Mouse (Mus musculus) kidney, embryonic 14.5 days (tissue): ENCODE results near the gene Cks1b. TPM values are rescaled to one million over a fixed set of nuclear protein-coding genes. Genes with fewer than 3 reads are reported as not detected.

Experiments used
- ATAC-seq: fragments of 200-750 bp; cut with Nextera tagmentation; 2 replicates; pipeline ENCODE4 v1.8.0; 2017; ENCODE audit warnings: moderate number of reproducible peaks, mild to moderate bottlenecking, moderate TSS enrichment, moderate library complexity; ENCODE audit not compliant: low FRiP score, low TSS enrichment
- H3K27ac ChIP-seq: fragments of 300-500 bp; sonication (generic); 2 replicates; pipeline ENCODE4 v1.5.1; 2014; ENCODE audit warnings: low read depth, mild to moderate bottlenecking, low read length, moderate library complexity, mixed read lengths
- H3K27me3 ChIP-seq: fragments of 300-500 bp; sonication (generic); 2 replicates; pipeline ENCODE4 v1.6.1; 2014; ENCODE audit warnings: mild to moderate bottlenecking, low read length; ENCODE audit not compliant: control insufficient read depth, insufficient read depth
- H3K36me3 ChIP-seq: fragments of 300-500 bp; sonication (generic); 2 replicates; pipeline ENCODE4 v1.6.1; 2014; ENCODE audit warnings: low read length, mixed read lengths; ENCODE audit not compliant: control insufficient read depth, insufficient read depth
- H3K4me1 ChIP-seq: fragments of 300-500 bp; sonication (generic); 2 replicates; pipeline ENCODE4 v1.6.1; 2014; ENCODE audit warnings: low read length, mixed read lengths; ENCODE audit not compliant: control insufficient read depth, insufficient read depth
- H3K4me2 ChIP-seq: fragments of 300-500 bp; sonication (generic); replicated peaks from 2 replicates; pipeline ENCODE4 v1.6.1; 2014; ENCODE audit warnings: low read depth, mild to moderate bottlenecking, low read length
- H3K4me3 ChIP-seq: fragments of 300-500 bp; sonication (generic); 2 replicates; pipeline ENCODE4 v1.5.1; 2014; ENCODE audit warnings: mild to moderate bottlenecking, low read length
- H3K9ac ChIP-seq: fragments of 300-500 bp; sonication (generic); 2 replicates; pipeline ENCODE4 v1.6.1; 2014; ENCODE audit warnings: low read depth, mild to moderate bottlenecking, low read length, moderate library complexity
- H3K9me3 ChIP-seq: fragments of 300-500 bp; sonication (generic); 2 replicates; pipeline ENCODE4 v1.6.1; 2016; ENCODE audit warnings: low read length; ENCODE audit not compliant: control insufficient read depth
- WGBS: fragments of 180-500 bp; shearing (Covaris S2); extraction: QIAGEN DNeasy Blood & Tissue Kit; methylation state at CpG from one replicate; pipeline ENCODE4 v1.1.7; 2014; 5-methylcytosine and 5-hydroxymethylcytosine counted together
- polyA plus RNA-seq: library from polyadenylated mRNA; unstranded; fragments of >200 nt; fragmentation: Nextera tagmentation; extraction: Ambion mirVana; gene quantifications from 2 replicates; pipeline ENCODE4 v1.2.1, GENCODE M21; 2014

Cks1b gene
- polyA plus RNA-seq, 1 experiment from 2014 or later: 632 TPM

DNA sequence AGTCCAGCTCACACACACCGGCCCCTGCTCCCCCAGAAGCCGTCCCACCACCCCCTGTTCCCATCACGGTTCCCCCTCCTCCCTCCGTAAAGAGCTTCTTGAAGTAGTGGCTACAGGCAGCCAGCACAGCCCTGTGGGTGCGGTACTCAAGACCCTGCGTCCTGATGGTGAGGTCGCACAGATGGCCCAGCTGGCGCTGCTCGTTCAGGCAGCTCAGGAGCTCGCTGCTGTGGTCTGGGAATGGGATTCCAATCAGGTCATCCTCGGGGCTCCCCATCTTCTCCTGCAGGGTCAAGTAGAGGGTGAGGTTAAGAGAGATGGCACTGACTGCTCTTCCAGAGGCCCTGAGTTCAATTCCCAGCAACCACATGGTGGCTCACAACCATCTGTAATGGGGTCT is 37.0 kb downstream of the Cks1b start:
- no peak overlapping the region for H3K27ac ChIP-seq
- no peaks in the 10 kb centered on the region; the same call in 1 of the 2 replicates for H3K36me3 ChIP-seq
- WGBS: 87% methylated on average over 11 of the region's 11 CpGs
- H3K9ac ChIP-seq: no peak overlapping the region
- no peak for ATAC-seq
- no peaks in the 10 kb centered on the region for H3K9me3 ChIP-seq
- peaks cover 23% of the 10 kb centered on the region for H3K4me1 ChIP-seq
- no peak overlapping the region for H3K4me3 ChIP-seq
- no peaks in the 10 kb centered on the region for H3K27me3 ChIP-seq
- no peak overlapping the region for H3K4me2 ChIP-seq

DNA sequence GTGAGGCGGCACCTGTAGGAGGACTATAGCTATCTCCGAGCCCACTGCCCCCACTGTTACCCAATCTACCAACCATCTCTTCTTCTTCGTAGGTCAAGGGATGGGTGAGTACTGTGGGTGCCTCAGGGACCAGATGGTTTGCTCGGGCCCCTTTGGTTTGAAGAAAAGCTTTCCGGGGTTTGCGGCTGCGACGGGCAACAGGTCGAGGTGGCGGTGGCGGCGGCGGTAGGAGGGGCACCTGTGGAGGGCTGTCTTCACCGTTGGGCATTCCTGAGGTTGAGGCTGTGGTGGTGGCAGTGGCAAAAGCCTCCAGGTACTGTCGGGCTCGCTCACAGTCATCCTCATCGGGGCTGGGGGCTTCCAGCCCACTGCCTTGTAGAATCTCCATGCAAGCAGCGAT is 37.5 kb downstream of the Cks1b start:
- H3K4me2 ChIP-seq: no peak overlapping the region
- H3K9me3 ChIP-seq: no peaks in the 10 kb centered on the region
- no peak overlapping the region for H3K27ac ChIP-seq
- no peaks in the 10 kb centered on the region for H3K27me3 ChIP-seq
- 96% methylated on average over 18 of the region's 18 CpGs for WGBS
- H3K36me3 ChIP-seq: no peaks in the 10 kb centered on the region; the same call in 1 of the 2 replicates
- H3K4me1 ChIP-seq: peaks cover 22% of the 10 kb centered on the region
- no peak overlapping the region for H3K9ac ChIP-seq
- no peak for ATAC-seq
- no peak overlapping the region for H3K4me3 ChIP-seq

DNA sequence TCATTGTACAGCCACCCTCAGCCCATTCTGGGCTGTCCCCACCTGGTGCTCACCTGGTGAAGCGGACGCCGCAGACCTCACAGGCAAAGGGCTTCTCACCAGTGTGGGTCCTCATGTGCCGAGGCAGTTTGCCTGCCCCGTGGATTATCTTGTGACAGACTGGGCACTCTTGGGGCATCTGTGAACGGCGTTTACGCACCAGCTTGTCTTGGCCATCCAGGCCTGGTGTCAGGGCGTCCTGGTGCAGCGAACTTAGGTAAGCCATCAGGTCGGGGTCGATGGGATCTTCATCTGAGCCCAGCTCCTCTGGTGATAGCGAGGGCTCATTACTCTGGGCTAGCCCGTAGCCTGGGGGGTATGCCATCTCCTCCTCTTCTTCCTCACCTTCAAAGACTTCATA is 37.9 kb downstream of the Cks1b start:
- H3K4me2 ChIP-seq: no peak overlapping the region
- no peak overlapping the region for H3K27ac ChIP-seq
- no peaks in the 10 kb centered on the region for H3K9me3 ChIP-seq
- no peak overlapping the region for H3K4me3 ChIP-seq
- no peak for ATAC-seq
- 96% methylated on average over 14 of the region's 14 CpGs for WGBS
- no peak overlapping the region for H3K9ac ChIP-seq
- no peaks in the 10 kb centered on the region for H3K27me3 ChIP-seq
- H3K36me3 ChIP-seq: no peaks in the 10 kb centered on the region; the same call in 1 of the 2 replicates
- H3K4me1 ChIP-seq: peaks cover 18% of the 10 kb centered on the region

DNA sequence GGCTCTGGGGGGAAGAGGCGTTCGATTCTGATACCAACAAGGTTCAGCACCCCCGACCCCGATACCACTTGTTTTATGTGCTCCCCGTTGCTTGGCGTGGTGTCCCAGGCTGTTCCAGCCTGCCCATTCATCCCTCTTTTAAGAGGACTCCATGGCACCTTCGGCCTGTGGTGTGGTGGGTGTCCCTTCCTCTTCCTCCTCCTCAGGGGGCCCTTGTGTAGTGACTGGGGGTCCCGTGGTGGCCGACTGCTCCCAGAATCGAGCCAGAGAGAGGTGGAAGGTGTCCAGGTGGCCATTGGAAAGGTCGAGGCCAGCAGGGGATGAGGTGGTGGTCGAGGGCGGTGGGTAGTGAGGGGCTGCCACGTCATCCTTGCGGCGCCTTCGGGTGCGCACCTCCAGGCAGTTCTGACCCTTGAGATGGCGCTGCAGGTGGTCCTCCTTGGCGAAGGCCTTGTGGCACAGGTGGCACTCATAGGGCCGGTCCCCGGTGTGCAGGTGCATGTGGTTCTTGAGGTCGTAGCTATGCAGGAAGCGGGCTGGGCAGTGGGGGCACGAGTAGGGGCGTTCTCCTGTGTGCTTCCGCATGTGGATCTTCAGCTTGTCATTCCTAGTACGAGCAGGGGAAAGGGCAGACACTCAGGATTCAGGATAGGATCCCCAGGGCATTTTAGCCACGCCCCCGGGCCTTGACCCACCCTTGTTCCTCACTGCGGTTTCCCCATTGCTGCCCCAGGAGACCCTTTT is 38.6 kb downstream of the Cks1b start:
- Histone ChIP-seq H3K4me2 (no peak overlapping the region), H3K4me3 (no peak overlapping the region), H3K9me3 (no peaks in the 10 kb centered on the region), H3K9ac (no peak overlapping the region), H3K4me1 (peaks cover 11% of the 10 kb centered on the region; the same call in 1 of the 2 replicates), H3K27ac (no peak overlapping the region), H3K27me3 (no peaks in the 10 kb centered on the region), H3K36me3 (no peaks in the 10 kb centered on the region; the same call in 1 of the 2 replicates)
- no peak for ATAC-seq
- 90% methylated on average over 31 of the region's 31 CpGs for WGBS

DNA sequence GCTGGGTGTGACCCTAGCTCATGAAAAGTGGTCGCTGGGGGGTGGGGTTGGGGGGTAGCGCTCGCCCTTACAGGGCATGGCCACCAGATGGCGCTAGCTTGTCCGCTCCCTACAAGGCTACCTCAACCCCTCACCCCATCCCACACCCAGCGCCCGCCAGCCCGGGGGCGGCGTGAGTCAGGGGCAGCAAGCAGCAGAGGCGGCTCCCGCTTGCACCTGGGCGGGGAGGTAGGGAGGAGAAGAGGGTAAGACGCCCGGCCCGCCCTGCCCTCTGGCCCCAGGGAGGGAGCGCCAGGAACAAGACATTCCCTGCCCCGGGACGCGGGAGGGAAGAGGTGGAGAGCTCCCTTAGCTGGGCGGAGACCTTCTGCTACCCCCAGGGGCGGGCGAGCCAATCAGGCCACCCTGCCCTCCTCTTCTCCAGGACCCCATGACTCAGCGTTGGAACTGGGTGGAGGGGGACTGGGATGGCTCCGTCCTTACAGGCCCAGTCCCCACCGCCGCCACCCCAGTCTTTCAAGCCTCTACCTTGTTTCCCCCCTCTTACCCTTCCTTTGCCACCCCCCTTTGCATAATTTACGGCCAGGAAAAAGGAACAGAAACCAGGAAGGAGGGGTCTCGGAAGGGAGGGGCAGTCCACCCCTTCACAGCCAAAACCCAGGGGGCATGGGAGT is 39.7 kb downstream of the Cks1b start:
- peak; percentile 94 for ATAC-seq
- Histone ChIP-seq H3K27me3 (no peaks in the 10 kb centered on the region), H3K9ac (peak overlapping the region; percentile 71), H3K4me1 (peaks cover 11% of the 10 kb centered on the region; the same call in 1 of the 2 replicates), H3K4me3 (peak overlapping the region; percentile 49), H3K36me3 (no peaks in the 10 kb centered on the region; the same call in 1 of the 2 replicates), H3K27ac (no peak overlapping the region), H3K4me2 (peak overlapping the region; percentile 88), H3K9me3 (no peaks in the 10 kb centered on the region)
- 2% methylated on average over 29 of the region's 29 CpGs for WGBS

DNA sequence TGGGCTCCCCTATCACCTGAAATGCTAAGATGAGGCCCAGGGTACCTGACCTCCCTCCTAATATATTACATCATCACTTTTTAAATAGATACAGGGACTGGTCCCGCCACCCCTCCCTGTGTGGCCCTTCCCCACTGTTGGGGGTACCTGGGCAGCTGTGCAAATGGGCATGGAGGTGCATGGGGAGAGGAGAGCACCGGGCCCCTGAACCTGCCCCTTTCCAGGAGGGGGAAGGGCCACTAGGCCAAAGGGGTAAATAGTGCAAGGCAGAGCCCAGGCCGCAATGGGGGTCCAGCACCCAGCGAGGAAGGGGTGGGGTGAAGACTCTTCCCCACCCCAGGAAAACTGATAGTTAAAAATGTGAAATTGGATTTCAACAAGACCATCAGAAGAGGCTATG is 40.4 kb downstream of the Cks1b start:
- Histone ChIP-seq H3K9ac (no peak overlapping the region), H3K36me3 (no peaks in the 10 kb centered on the region; the same call in 1 of the 2 replicates), H3K4me2 (peak overlapping the region; percentile 88), H3K27me3 (no peaks in the 10 kb centered on the region), H3K27ac (no peak overlapping the region), H3K9me3 (no peaks in the 10 kb centered on the region), H3K4me1 (peaks cover 11% of the 10 kb centered on the region; the same call in 1 of the 2 replicates), H3K4me3 (peak overlapping the region; percentile 49; the same call in 1 of the 2 replicates)
- ATAC-seq: peak; percentile 30
- WGBS: 80% methylated on average over 4 of the region's 4 CpGs

DNA sequence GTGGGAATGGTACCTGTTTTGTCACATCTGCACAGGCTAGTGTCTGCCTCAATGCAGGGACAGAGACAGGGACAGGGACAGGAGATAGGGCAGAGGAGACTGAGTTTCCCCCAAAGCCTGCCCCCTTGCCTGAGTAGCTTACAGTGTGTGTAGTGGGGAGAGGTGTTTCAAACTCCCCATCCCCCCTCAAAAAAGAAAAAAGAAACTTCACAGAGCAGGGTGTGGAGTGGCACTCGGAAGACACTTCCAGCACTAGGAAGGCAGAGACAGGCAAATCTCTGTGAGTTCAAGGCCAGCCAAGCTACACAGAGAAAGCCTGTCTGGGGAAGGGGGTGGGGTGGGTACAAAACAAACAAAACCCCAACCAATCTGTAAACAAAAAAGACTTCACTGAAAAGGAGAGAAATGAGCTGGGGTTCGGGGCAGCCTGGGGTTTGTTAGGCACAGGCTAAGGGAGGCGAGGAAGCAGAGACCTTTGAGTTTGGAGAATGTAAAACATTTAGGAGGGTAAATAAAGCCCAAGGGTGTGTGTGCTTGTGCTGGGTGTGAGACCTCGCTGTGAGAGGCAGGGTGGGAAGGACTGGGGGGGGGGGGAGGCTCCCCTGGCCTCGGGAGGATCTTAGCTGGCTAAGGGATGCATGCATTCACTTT is 44.5 kb downstream of the Cks1b start:
- 45% methylated on average over 5 of the region's 5 CpGs for WGBS
- Histone ChIP-seq H3K27me3 (no peaks in the 10 kb centered on the region), H3K36me3 (no peaks in the 10 kb centered on the region), H3K4me1 (peaks cover 7% of the 10 kb centered on the region; the same call in 1 of the 2 replicates), H3K9ac (no peak overlapping the region), H3K4me3 (no peak overlapping the region), H3K9me3 (no peaks in the 10 kb centered on the region), H3K4me2 (no peak overlapping the region), H3K27ac (no peak overlapping the region)
- no peak for ATAC-seq

DNA sequence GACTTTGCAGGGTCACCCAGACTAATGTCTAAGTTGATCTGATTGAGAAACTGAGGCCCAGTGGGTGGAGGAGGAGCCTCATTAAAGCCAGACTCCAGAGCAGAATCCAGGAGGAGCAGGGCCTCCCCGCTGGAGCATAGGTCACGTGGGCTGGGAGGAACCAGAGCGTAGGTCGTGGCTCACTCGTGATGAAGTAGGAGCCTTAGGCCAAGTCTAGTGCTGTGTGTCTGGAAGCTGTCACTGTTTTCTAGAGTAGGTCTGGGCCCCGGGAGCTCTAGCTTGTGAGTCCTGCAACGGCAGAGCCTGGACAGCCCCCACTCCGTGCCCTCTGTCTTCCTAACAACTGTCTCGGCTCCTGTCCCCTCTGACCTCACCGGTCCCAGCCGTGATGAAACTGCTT is 50.8 kb downstream of the Cks1b start:
- ATAC-seq: 0 out of 2 replicates have a peak, but pooled peaks have one; percentile 46
- H3K4me2 ChIP-seq: no peak overlapping the region
- H3K27ac ChIP-seq: no peak overlapping the region
- 45% methylated on average over 11 of the region's 11 CpGs for whole genome bisulfite sequencing
- no peaks in the 10 kb centered on the region for H3K36me3 ChIP-seq
- no peak overlapping the region for H3K4me3 ChIP-seq
- no peak overlapping the region; the same call in 1 of the 2 replicates for H3K9ac ChIP-seq
- H3K27me3 ChIP-seq: no peaks in the 10 kb centered on the region
- no peaks in the 10 kb centered on the region for H3K9me3 ChIP-seq
- H3K4me1 ChIP-seq: 0 out of 2 replicates have a peak, but pooled peaks cover 4% of the 10 kb centered on the region
